Mouse (Mus musculus): ENCODE data around the gene Mrpl51. TPM values are rescaled to one million over a fixed set of nuclear protein-coding genes. Genes with fewer than 3 reads are reported as not detected.

Gene Mrpl51
- total RNA-seq, 2 experiments from 2014 or later: 63.3 to 66.1 TPM

- intact Hi-C loops (cut with DNase I): no loop called here
Observed at GRCm38 (mm10) chr6:125222577-125222976, 31.0 kb downstream of the Mrpl51 start.

DNA sequence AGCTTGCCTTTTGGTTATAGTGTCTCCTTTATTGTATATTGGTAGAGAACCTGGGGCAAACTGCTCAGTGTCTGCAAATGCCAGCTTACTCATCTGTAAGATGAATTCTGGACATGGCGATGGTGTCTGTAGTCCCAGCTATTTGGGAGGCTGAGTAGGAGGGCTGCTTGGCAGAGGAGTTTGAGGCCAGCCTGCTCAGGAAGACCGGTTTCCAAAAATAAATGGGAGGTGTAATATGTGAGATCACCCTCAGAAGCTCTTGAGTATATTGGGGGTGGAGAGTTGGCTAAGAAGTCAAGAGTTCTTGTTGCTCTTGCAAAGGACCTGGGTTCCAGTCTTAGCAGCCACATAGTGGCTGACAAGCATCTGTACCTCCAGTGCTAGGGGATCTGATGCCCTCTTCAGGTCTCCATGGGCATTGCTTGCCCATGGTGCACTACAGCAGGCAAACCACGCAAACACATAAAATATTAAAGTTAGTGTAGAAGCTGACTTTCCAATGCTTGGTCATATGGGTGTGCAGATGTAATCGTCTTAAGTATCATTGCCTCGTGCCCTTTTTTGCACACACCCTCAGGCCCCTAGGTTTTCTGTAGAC, 34.0 kb downstream of the Mrpl51 start:
- peak in 1 of 2 experiments; percentile 50 for DNase-seq (ENCODE audit: low spot score in 2 of 2)
- intact Hi-C loops (cut with DNase I): no loop called here

More at GRCm38 (mm10) chr6:125222577-125222976, 31.0 kb downstream of the Mrpl51 start:
- DNase-seq (ENCODE audit: low spot score in 2 of 2): no peak

DNA sequence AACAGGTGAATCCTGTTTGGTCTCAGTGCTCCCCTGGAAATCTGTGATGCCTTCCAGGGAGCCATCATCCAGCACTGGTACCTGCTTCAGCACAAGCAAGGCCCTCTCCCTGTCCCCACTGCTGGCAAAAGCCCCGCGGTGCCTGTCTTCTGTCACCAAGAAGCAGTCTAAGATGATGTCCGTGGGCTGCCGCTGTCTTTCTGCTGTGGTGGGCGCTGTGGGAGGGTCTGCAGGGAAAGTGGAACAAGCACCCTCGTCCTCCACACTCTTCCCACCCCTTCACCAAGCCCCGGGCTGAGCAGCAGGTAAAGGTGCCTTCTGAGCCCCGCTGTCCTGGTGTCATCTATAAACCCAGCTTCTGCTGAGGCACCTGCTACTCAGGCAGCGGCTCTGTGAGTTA, 39.0 kb downstream of the Mrpl51 start:
- intact Hi-C loops (cut with DNase I): no loop called here
- no peak for DNase-seq (ENCODE audit: low spot score in 2 of 2)

- DNase-seq (ENCODE audit: low spot score in 2 of 2): peak; percentile 31 to 40
- intact Hi-C loops (cut with DNase I): no loop called here
Observed at GRCm38 (mm10) chr6:125231117-125232044, 39.8 kb downstream of the Mrpl51 start, which contains the start of gene Tapbpl. Gene Tapbpl, minus strand, starts transcription at chr6:125231860.

DNA sequence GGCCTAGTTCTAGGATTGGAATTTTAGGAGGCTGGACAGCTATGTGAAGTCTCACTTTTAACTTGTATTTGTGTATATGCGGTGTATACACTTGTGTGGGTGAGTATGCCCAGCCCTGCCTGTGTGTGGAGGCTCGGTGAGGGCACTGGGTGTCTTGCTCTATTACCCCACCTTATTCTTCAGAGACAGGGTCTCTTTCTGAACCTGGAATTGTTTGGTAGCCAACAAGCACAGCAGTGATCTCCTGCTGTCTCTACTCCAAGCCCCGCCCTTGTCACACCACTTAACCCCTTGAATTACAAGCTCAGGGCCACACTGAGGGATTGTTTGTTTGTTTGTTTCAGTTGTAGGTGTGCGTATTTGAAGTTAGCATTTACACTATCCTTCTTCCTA, 40.4 kb downstream of the Mrpl51 start:
- intact Hi-C loops (cut with DNase I): no loop called here
- DNase-seq (ENCODE audit: low spot score in 2 of 2): no peak

DNA sequence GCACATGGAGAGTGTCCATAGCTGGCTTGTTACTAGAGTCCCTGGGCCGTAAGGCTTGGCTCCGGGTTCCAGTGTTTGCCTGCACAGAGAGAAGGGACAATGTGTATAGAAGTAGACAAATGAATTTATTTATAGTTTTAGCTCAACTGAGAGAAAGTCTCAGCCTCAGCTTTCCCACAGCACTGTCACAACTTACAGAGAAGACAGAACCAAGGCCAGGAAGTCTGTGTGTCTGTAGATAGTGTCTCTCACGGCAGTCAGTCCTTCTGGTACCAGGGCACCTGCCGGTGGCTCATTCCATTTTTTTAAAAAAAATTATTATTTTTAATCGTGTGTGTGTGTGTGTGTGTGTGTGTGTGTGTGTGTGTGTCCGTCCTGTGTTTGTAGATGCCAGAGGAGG, 40.9 kb downstream of the Mrpl51 start:
- no peak for DNase-seq (ENCODE audit: low spot score in 2 of 2)
- intact Hi-C loops (cut with DNase I): no loop called here

DNA sequence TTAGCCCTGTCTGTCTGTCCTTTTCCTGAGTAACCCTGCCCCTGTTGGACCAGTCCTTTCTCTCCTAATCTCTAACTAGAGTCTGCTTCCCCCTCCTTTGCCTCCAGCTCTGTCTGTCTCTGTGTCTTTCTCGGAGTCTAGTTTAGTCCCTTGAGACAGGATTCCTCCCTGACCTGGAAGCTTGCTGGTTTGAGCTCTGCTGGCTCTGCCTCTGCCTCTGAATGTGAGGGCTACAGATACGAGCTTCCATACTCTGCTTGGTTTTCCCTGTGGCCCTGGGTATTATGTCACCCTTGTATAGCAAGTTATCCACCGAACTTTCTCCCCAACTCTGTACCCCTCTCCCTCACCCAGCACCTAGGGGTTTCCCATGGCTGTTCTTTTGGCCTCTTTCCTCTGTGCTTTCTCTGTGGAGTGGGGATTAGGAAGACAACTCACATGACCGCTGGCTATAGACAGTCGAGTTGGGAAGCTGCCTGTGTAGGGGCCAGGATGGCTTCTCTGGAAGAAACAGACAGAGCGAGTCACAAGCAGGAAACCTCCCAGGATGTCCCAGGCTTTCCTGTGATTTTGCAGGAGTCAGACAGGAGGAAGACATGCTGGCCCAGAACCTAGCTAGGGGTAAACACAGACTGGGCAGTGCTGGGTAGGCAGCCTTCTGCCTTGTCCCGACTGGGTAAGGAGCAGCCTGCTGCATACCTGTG, 42.4 kb downstream of the Mrpl51 start:
- no peak for DNase-seq (ENCODE audit: low spot score in 2 of 2)
- intact Hi-C loops (cut with DNase I): no loop called here

GRCm38 (mm10) chr6:125234520-125234828, 42.9 kb downstream of the Mrpl51 start:
- intact Hi-C loops (cut with DNase I): no loop called here
- no peak for DNase-seq (ENCODE audit: low spot score in 2 of 2)

DNA sequence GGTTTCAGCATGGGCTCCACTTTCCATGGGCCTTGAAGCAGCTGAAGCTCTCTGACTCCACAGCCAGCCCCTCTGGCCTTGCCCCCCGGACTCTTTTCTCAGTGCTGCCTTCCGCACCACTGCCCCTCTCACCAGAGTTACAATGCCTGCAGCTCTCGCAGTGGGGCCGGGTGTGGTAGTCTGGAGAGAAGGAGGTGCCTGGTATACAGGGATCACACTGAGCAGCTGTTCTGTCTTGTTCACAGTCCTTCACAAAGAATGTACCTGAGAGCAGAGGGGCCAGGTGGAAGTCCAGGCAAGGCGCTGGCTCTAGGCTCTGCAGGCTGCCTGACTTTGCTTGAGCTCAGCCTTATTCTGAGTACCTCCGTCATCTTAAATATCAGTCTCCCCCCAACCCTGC, 44.7 kb downstream of the Mrpl51 start:
- DNase-seq (ENCODE audit: low spot score in 2 of 2): no peak
- intact Hi-C loops (cut with DNase I): no loop called here

DNA sequence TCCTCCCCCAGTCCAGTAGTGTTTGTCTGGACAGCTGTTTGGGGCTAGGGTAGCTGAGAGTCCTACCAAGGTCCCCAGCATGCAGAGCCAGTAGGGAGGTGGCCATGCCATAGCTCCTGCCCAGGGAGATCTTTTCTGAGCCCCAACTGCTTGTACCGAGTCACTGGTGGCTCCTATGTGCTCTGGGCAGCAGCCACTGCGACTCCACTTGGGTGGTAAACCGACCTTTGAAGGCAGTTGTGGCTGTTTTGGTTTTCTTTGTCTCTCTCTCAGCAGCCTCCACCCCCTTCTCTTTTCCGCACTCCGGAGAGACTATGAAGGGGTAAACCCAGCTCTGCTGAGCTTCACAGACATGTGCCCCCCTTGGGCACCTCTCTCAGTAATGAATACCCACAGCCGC, 45.2 kb downstream of the Mrpl51 start, which contains the start of gene Cd27:
Cd27 (minus strand) TSS at position 229 of the 400 bp plus-strand sequence.
- DNase-seq (ENCODE audit: low spot score in 2 of 2): no peak
- intact Hi-C loops (cut with DNase I): no loop called here

DNA sequence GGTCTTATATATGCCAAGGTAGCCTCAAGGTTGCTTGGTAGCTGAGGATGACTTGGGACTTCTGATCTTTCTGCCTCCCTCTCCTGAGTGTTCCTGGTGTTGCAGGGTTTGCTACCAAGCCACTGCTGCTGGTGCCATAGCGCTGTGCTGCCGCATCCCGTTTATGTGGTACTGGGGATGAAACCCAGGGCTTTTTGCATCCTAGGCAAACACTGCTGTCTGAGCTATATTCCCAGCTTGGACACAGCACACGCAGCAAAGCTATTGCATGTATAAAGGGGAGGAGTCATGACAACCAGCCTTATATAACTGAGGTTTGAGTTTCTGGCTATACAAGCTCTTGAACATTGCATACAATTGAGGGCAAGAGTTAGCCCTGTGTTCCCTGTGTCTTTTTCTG, 45.8 kb downstream of the Mrpl51 start:
- no peak for DNase-seq (ENCODE audit: low spot score in 2 of 2)
- intact Hi-C loops (cut with DNase I): no loop called here

- intact Hi-C loops (cut with DNase I): no loop called here
- no peak for DNase-seq (ENCODE audit: low spot score in 2 of 2)
Observed at GRCm38 (mm10) chr6:125238396-125238795, 46.8 kb downstream of the Mrpl51 start.

- no peak for DNase-seq (ENCODE audit: low spot score in 2 of 2)
- intact Hi-C loops (cut with DNase I): no loop called here
Observed at GRCm38 (mm10) chr6:125239547-125239946, 47.9 kb downstream of the Mrpl51 start.

- no peak for DNase-seq (ENCODE audit: low spot score in 2 of 2)
- intact Hi-C loops (cut with DNase I): no loop called here
Observed at GRCm38 (mm10) chr6:125240617-125241016, 49.0 kb downstream of the Mrpl51 start.

DNA sequence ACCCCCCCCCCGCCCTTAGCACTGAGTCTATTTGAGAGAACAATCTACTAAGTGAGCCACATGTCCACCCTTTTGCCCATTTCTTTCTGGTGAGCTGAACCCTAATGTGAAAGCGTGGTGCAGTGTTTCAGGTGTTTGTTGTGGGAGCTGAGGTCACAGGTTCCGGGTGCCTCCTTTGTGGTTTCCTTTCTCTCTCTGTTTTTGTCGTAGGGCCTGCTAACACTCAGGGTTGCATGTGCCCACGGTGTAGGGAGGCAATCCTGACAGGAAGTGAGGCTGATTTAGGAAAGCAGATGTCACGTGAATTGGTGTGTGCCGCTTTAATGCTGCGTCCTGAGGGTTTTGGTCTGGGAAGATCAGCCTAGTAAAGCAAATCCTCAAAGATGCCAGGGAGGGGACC, 50.0 kb downstream of the Mrpl51 start:
- no peak for DNase-seq (ENCODE audit: low spot score in 2 of 2)
- intact Hi-C loops (cut with DNase I): no loop called here

DNA sequence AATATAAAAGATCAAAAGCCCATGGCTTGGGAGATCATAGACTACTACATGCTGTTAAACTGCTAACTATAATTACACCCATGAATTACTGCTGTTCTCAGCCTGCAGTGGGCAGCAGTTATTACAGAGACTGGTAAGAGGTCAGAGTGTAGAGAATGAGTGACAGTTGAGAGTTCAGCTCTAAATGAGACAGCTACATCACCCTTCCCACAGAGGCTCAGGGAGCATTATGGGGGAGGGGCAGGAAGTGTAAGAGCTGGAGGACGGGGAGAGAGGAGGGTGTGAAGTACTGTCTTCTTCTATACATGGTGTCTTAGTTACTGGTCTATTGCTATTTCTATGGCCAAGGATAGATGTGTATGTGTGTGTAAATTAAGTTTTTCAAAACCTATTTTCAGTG, 53.0 kb downstream of the Mrpl51 start:
- no peak for DNase-seq (ENCODE audit: low spot score in 2 of 2)
- intact Hi-C loops (cut with DNase I): no loop called here

Small RNA genes within 50 kb of the gene (microRNA-seq; reads per million reads assigned to microRNA genes)
- gene Mir3098: not detected
- not detected for gene Mir8113

Other genes with a start within 250 kb of the Mrpl51 start
- gene Cops7a, start 226.3 kb upstream of the Mrpl51 start, total RNA-seq (2021): 100 to 1,000 TPM; 153 to 170 TPM
- 100 to 1,000 TPM; 179 to 184 TPM for gene Pianp, start 195.1 kb upstream of the Mrpl51 start, total RNA-seq (2021)
- 10 to 100 TPM; 33.3 to 52.7 TPM for gene Zfp384, start 182.7 kb upstream of the Mrpl51 start, total RNA-seq (2021)
- gene Ing4, start 152.0 kb upstream of the Mrpl51 start, total RNA-seq (2021): 10 to 100 TPM; 55.2 to 63.9 TPM
- gene Acrbp, start 142.1 kb upstream of the Mrpl51 start, total RNA-seq (2021): 10 to 100 TPM in 1 of 2 experiments, 1 to 10 TPM in 1; 8.3 to 13.4 TPM
- under 1 TPM; 0.48 to 0.84 TPM for gene Lpar5, start 123.9 kb upstream of the Mrpl51 start, total RNA-seq (2021)
- gene Chd4, start 95.8 kb upstream of the Mrpl51 start, total RNA-seq (2021): 100 to 1,000 TPM; 153 to 166 TPM
- 10 to 100 TPM; 26.4 to 26.6 TPM for gene Nop2, start 59.9 kb upstream of the Mrpl51 start, total RNA-seq (2021)
- 10 to 100 TPM; 63.0 to 67.2 TPM for gene Iffo1, start 46.6 kb upstream of the Mrpl51 start, total RNA-seq (2021)
- gene Gapdh, start 25.3 kb upstream of the Mrpl51 start, total RNA-seq (2021): 1,000 to 10,000 TPM; 2,336 to 2,609 TPM
- 10 to 100 TPM; 24.2 to 30.2 TPM for gene Ncapd2, start 100 bp upstream of the Mrpl51 start, total RNA-seq (2021)
- gene Vamp1, start 23.8 kb downstream of the Mrpl51 start, total RNA-seq (2021): 100 to 1,000 TPM; 101 to 114 TPM
- gene Tapbpl, start 40.1 kb downstream of the Mrpl51 start, total RNA-seq (2021): 1 to 10 TPM; 3.7 to 4.9 TPM
- gene Cd27, start 45.2 kb downstream of the Mrpl51 start, total RNA-seq (2021): not detected
- not detected for gene Tuba3a, start 94.2 kb downstream of the Mrpl51 start, total RNA-seq (2021)
- 1 to 10 TPM; 7.4 to 8.4 TPM for gene Ltbr, start 122.1 kb downstream of the Mrpl51 start, total RNA-seq (2021)
- gene Scnn1a, start 128.9 kb downstream of the Mrpl51 start, total RNA-seq (2021): 1 to 10 TPM; 2.4 to 2.9 TPM
- gene Tnfrsf1a, start 157.6 kb downstream of the Mrpl51 start, total RNA-seq (2021): 10 to 100 TPM; 11.1 to 11.8 TPM
- gene Plekhg6, start 189.0 kb downstream of the Mrpl51 start, total RNA-seq (2021): under 1 TPM; 0.11 to 0.30 TPM